In genomic region chrX:133373960-133374359, GRCm38 (mm10) we compare ENCODE assay signal across 27 mouse cellular contexts.
DNase-seq lines count a peak whose midpoint lies in the region; ATAC-seq lines count a peak whose summit lies in the region.
"Had no signal": no experiment of that assay in that cellular context is flagged by ENCODE, and none has a peak within 500 bp of the region (broad histone marks: within the 10 kb centered on the region; RNA-seq: fewer than 3 reads in every experiment).

No protein-coding gene starts in this region.

- no peaks in the 10 kb centered on the region for H3K36me3 ChIP-seq in forebrain, embryonic 11.5 days (ENCODE audit: control insufficient read depth, insufficient read depth, low read length)
- no peaks in the 10 kb centered on the region for H3K36me3 ChIP-seq in forebrain, embryonic 13.5 days (ENCODE audit: poor library complexity, severe bottlenecking)
- no peaks in the 10 kb centered on the region for H3K36me3 ChIP-seq in midbrain, embryonic 12.5 days
- H3K36me3 ChIP-seq in midbrain, embryonic 10.5 days, result no peaks in the 10 kb centered on the region
- H3K36me3 ChIP-seq: embryonic facial prominence, embryonic 12.5 days; embryonic facial prominence, embryonic 15.5 days; forebrain, embryonic 15.5 days; heart, embryonic 12.5 days; heart, embryonic 15.5 days; hindbrain, embryonic 10.5 days; hindbrain, embryonic 13.5 days; intestine, embryonic 15.5 days had no signal

- peak; percentile 1 for DNase-seq in embryo, embryonic 10.5 days (ENCODE audit: low spot score)
- no peak for DNase-seq in embryo, embryonic 10 days (ENCODE audit: low spot score)
- DNase-seq in forebrain, embryonic 11.5 days (ENCODE audit: low spot score), result no peak
- DNase-seq in midbrain, embryonic 10.5 days (ENCODE audit: low spot score), result no peak
- DNase-seq: adrenal gland, postnatal 10 days; adrenal gland, postnatal 36 days; cerebellum, adult 11 months; cerebellum, adult 2 months; cerebellum, adult 9-11 months; cerebellum, postnatal 25 days; gastrocnemius, postnatal 25 days; heart, adult 18-20 months; heart, postnatal 10 days; heart, postnatal 36 days; kidney, adult 18-20 months had no signal

- H3K4me2 ChIP-seq in forebrain, embryonic 11.5 days (ENCODE audit: low read depth, low read length, severe bottlenecking), result no peak overlapping the region
- no peak overlapping the region for H3K4me2 ChIP-seq in forebrain, embryonic 13.5 days
- H3K4me2 ChIP-seq in midbrain, embryonic 12.5 days (replicated peaks), result no peak overlapping the region
- H3K4me2 ChIP-seq: embryonic facial prominence, embryonic 12.5 days; embryonic facial prominence, embryonic 15.5 days; forebrain, embryonic 15.5 days; heart, embryonic 12.5 days; heart, embryonic 15.5 days; hindbrain, embryonic 13.5 days; intestine, embryonic 15.5 days had no signal

- no peaks in the 10 kb centered on the region for H3K4me1 ChIP-seq in forebrain, embryonic 11.5 days (replicated peaks; ENCODE audit: control insufficient read depth, insufficient read depth, low read length)
- H3K4me1 ChIP-seq in forebrain, embryonic 13.5 days, result no peaks in the 10 kb centered on the region
- H3K4me1 ChIP-seq in midbrain, embryonic 12.5 days, result no peaks in the 10 kb centered on the region
- H3K4me1 ChIP-seq in midbrain, embryonic 10.5 days, result no peaks in the 10 kb centered on the region
- H3K4me1 ChIP-seq: embryonic facial prominence, embryonic 12.5 days; embryonic facial prominence, embryonic 15.5 days; forebrain, embryonic 15.5 days; heart, embryonic 12.5 days; heart, embryonic 15.5 days; hindbrain, embryonic 10.5 days; hindbrain, embryonic 13.5 days; intestine, embryonic 15.5 days had no signal

- H3K4me3 ChIP-seq in forebrain, embryonic 11.5 days (ENCODE audit: low read depth, low read length), result no peak overlapping the region
- H3K4me3 ChIP-seq in forebrain, embryonic 13.5 days, result no peak overlapping the region
- H3K4me3 ChIP-seq in midbrain, embryonic 12.5 days, result no peak overlapping the region
- no peak overlapping the region for H3K4me3 ChIP-seq in midbrain, embryonic 10.5 days
- H3K4me3 ChIP-seq: embryonic facial prominence, embryonic 12.5 days; embryonic facial prominence, embryonic 15.5 days; forebrain, embryonic 15.5 days; heart, embryonic 12.5 days; heart, embryonic 15.5 days; hindbrain, embryonic 10.5 days; hindbrain, embryonic 13.5 days; intestine, embryonic 15.5 days had no signal

- no peaks in the 10 kb centered on the region for H3K27me3 ChIP-seq in forebrain, embryonic 11.5 days (ENCODE audit: control insufficient read depth, insufficient read depth, low read length)
- H3K27me3 ChIP-seq in forebrain, embryonic 13.5 days, result no peaks in the 10 kb centered on the region
- H3K27me3 ChIP-seq in midbrain, embryonic 12.5 days, result no peaks in the 10 kb centered on the region; the same call in 1 of the 2 replicates
- H3K27me3 ChIP-seq in midbrain, embryonic 10.5 days (ENCODE audit: low read depth, poor library complexity, severe bottlenecking), result no peaks in the 10 kb centered on the region; the same call in none of the 2 replicates
- H3K27me3 ChIP-seq: embryonic facial prominence, embryonic 12.5 days; embryonic facial prominence, embryonic 15.5 days; forebrain, embryonic 15.5 days; heart, embryonic 12.5 days; heart, embryonic 15.5 days; hindbrain, embryonic 13.5 days; intestine, embryonic 15.5 days had no signal

- peak; percentile 61 for ATAC-seq in forebrain, embryonic 11.5 days (replicated peaks; ENCODE audit: low FRiP score)
- ATAC-seq in forebrain, embryonic 13.5 days, result no peak
- peak; percentile 60; the same call in 1 of the 2 replicates for ATAC-seq in midbrain, embryonic 12.5 days (ENCODE audit: low FRiP score, low read depth)
- ATAC-seq: activated CD4-positive, CD25-positive, alpha-beta regulatory T cell, adult 4 months; forebrain, embryonic 15.5 days; hindbrain, embryonic 16.5 days; intestine, embryonic 15.5 days had no signal

- WGBS in forebrain, embryonic 11.5 days, result 25% methylated on average over 1 of the region's 1 CpGs
- 24% methylated on average over 1 of the region's 1 CpGs for WGBS in forebrain, embryonic 13.5 days
- WGBS in midbrain, embryonic 12.5 days, result 34% methylated on average over 1 of the region's 1 CpGs
- WGBS in midbrain, embryonic 10.5 days, result 31% methylated on average over 1 of the region's 1 CpGs

- no peaks in the 10 kb centered on the region for H3K9me3 ChIP-seq in forebrain, embryonic 11.5 days (ENCODE audit: control insufficient read depth, low read length)
- no peaks in the 10 kb centered on the region for H3K9me3 ChIP-seq in forebrain, embryonic 13.5 days (replicated peaks)
- H3K9me3 ChIP-seq in midbrain, embryonic 12.5 days, result no peaks in the 10 kb centered on the region
- H3K9me3 ChIP-seq in midbrain, embryonic 10.5 days (replicated peaks), result no peaks in the 10 kb centered on the region
- H3K9me3 ChIP-seq: embryonic facial prominence, embryonic 12.5 days; embryonic facial prominence, embryonic 15.5 days; forebrain, embryonic 15.5 days; heart, embryonic 12.5 days; heart, embryonic 15.5 days; hindbrain, embryonic 10.5 days; hindbrain, embryonic 13.5 days; intestine, embryonic 15.5 days had no signal

- no peak overlapping the region for H3K27ac ChIP-seq in forebrain, embryonic 11.5 days (ENCODE audit: low read depth, low read length)
- no peak overlapping the region for H3K27ac ChIP-seq in forebrain, embryonic 13.5 days
- no peak overlapping the region for H3K27ac ChIP-seq in midbrain, embryonic 12.5 days (replicated peaks)
- H3K27ac ChIP-seq in midbrain, embryonic 10.5 days (replicated peaks), result no peak overlapping the region
- H3K27ac ChIP-seq: embryonic facial prominence, embryonic 12.5 days; embryonic facial prominence, embryonic 15.5 days; forebrain, embryonic 15.5 days; heart, embryonic 15.5 days; hindbrain, embryonic 10.5 days; hindbrain, embryonic 13.5 days; intestine, embryonic 15.5 days had no signal

- H3K9ac ChIP-seq in forebrain, embryonic 11.5 days (ENCODE audit: low read length), result no peak overlapping the region
- H3K9ac ChIP-seq in forebrain, embryonic 13.5 days, result no peak overlapping the region
- no peak overlapping the region for H3K9ac ChIP-seq in midbrain, embryonic 12.5 days (replicated peaks)
- H3K9ac ChIP-seq: embryonic facial prominence, embryonic 12.5 days; embryonic facial prominence, embryonic 15.5 days; forebrain, embryonic 15.5 days; heart, embryonic 12.5 days; heart, embryonic 15.5 days; hindbrain, embryonic 13.5 days; intestine, embryonic 15.5 days had no signal
